ENCODE assay signal across 8 mouse cellular contexts in genomic region chr2:180272884-180273321, GRCm38 (mm10). TPM values are rescaled to one million over a fixed set of nuclear protein-coding genes. Genes with fewer than 3 reads are reported as not detected.
DNase-seq lines count a peak whose midpoint lies in the region; ATAC-seq and TF ChIP-seq lines count a peak whose summit lies in the region.

No protein-coding gene starts in this region.

- ATAC-seq in liver, embryonic 11.5 days (replicated peaks; ENCODE audit: low FRiP score) = peak; percentile 52

- peaks cover 37% of the 10 kb centered on the region for H3K4me1 ChIP-seq in liver, embryonic 11.5 days (replicated peaks; ENCODE audit: control insufficient read depth, insufficient read depth, low read length)

- peak overlapping the region; percentile 90 for H3K4me2 ChIP-seq in liver, embryonic 11.5 days

- peak overlapping the region; percentile 93 for H3K9ac ChIP-seq in liver, embryonic 11.5 days (ENCODE audit: low read depth, low read length)

- peak overlapping the region; percentile 87 for H3K27ac ChIP-seq in gastrocnemius, adult 2 months
- H3K27ac ChIP-seq in liver, embryonic 11.5 days (ENCODE audit: low read depth, low read length) = peak overlapping the region; percentile 54; the same call in 1 of the 2 replicates

- intact Hi-C loops in gastrocnemius, adult 2 months (cut with DNase I) = loop anchor here (10.0 kb wide), 2 partner anchors 162 to 312 kb away; partner anchors contain the start of genes Mrgbp and Ogfr
- intact Hi-C loops in heart, postnatal 25 days (cut with DNase I) = loop anchor here (10.0 kb wide), 1 partner anchor 312 kb away; the partner anchor contains the start of genes Mrgbp and Ogfr

- no peak for TF ChIP-seq CTCF in gastrocnemius, adult 2 months (IDR thresholded peaks at IDR 0.05)

- H3K27me3 ChIP-seq in liver, embryonic 11.5 days (replicated peaks; ENCODE audit: control insufficient read depth, insufficient read depth, low read length) = no peaks in the 10 kb centered on the region
- no peaks in the 10 kb centered on the region for H3K27me3 ChIP-seq in splenic B cell, adult 2 months (ENCODE audit: control insufficient read depth, insufficient read depth, low read length, poor library complexity, severe bottlenecking)

- DNase-seq in gastrocnemius, adult 2 months = no peak
- no peak for DNase-seq in gastrocnemius, postnatal 4 days (ENCODE audit: low spot score in 2 of 2)
- DNase-seq in thymus, postnatal 10 days (ENCODE audit: low spot score in 2 of 2) = peak; percentile 60 to 62
- DNase-seq in thymus, postnatal 25 days = no peak
- peak; percentile 42 for DNase-seq in heart, postnatal 25 days (ENCODE audit: low spot score)
- DNase-seq in liver, embryonic 11.5 days (ENCODE audit: low spot score) = peak; percentile 69
- DNase-seq in splenic B cell, adult 2 months (ENCODE audit: low read depth, low spot score) = peak; percentile 29
- DNase-seq in urinary bladder, postnatal 10 days (ENCODE audit: low spot score) = no peak

- peak overlapping the region; percentile 93 for H3K4me3 ChIP-seq in gastrocnemius, adult 2 months
- peak overlapping the region; percentile 86 for H3K4me3 ChIP-seq in liver, embryonic 11.5 days (ENCODE audit: low read depth, low read length)

- no peaks in the 10 kb centered on the region for H3K36me3 ChIP-seq in liver, embryonic 11.5 days (ENCODE audit: control insufficient read depth, insufficient read depth, low read length)
- no peaks in the 10 kb centered on the region for H3K36me3 ChIP-seq in splenic B cell, adult 2 months (ENCODE audit: control insufficient read depth, insufficient read depth, low read length, poor library complexity, severe bottlenecking)

- H3K9me3 ChIP-seq in liver, embryonic 11.5 days (ENCODE audit: control insufficient read depth, low read length) = no peaks in the 10 kb centered on the region

- 0% methylated on average over 30 of the region's 37 CpGs for WGBS in liver, embryonic 11.5 days

RNA-seq across cellular contexts. Expression of gene Cables2, which starts 0.4 kb away (rescaled TPM):
- 1 to 10 TPM; 9.3 to 9.8 TPM for total RNA-seq in gastrocnemius, adult 2 months (2021)
- 10 to 100 TPM; 13.4 to 14.6 TPM for total RNA-seq in gastrocnemius, postnatal 4 days (2021)
- 10 to 100 TPM; 13.0 to 13.8 TPM for total RNA-seq in heart, postnatal 25 days (2021)
- 9.4 and 9.6 TPM in 2 replicates for polyA plus RNA-seq in liver, embryonic 11.5 days (2014; fragmentation: Nextera tagmentation; extraction: Ambion mirVana)

RNA-seq across cellular contexts. Expression of gene Rps21, which starts 15.7 kb away (rescaled TPM):
- 100 to 1,000 TPM; 359 to 473 TPM for total RNA-seq in gastrocnemius, adult 2 months (2021)
- 100 to 1,000 TPM; 786 to 791 TPM for total RNA-seq in gastrocnemius, postnatal 4 days (2021)
- total RNA-seq in heart, postnatal 25 days (2021) = 100 to 1,000 TPM; 471 to 515 TPM
- 736 and 852 TPM in 2 replicates for polyA plus RNA-seq in liver, embryonic 11.5 days (2014; fragmentation: Nextera tagmentation; extraction: Ambion mirVana)

RNA-seq across cellular contexts. Expression of gene Rbbp8nl, which starts 16.8 kb away (rescaled TPM):
- not detected for total RNA-seq in gastrocnemius, adult 2 months (2021)
- not detected for total RNA-seq in gastrocnemius, postnatal 4 days (2021)
- total RNA-seq in heart, postnatal 25 days (2021) = not detected
- 0.10 and 0.16 TPM in 2 replicates for polyA plus RNA-seq in liver, embryonic 11.5 days (2014; fragmentation: Nextera tagmentation; extraction: Ambion mirVana)

RNA-seq across cellular contexts. Expression of gene Lama5, which starts 47.2 kb away (rescaled TPM):
- 10 to 100 TPM; 10.5 to 14.8 TPM for total RNA-seq in gastrocnemius, adult 2 months (2021)
- total RNA-seq in gastrocnemius, postnatal 4 days (2021) = 10 to 100 TPM; 32.3 to 42.7 TPM
- total RNA-seq in heart, postnatal 25 days (2021) = 10 to 100 TPM; 50.3 to 58.2 TPM
- polyA plus RNA-seq in liver, embryonic 11.5 days (2014; fragmentation: Nextera tagmentation; extraction: Ambion mirVana) = 10.7 and 15.5 TPM in 2 replicates

Comparison
In these comparisons a context has a peak if more than half of its experiments do, and no peak if none do; other contexts are left out.
1. DNase-seq: peak in thymus, postnatal 10 days (2 of 2), heart, postnatal 25 days (single experiment), liver, embryonic 11.5 days (single experiment) and splenic B cell, adult 2 months (single experiment); none in gastrocnemius, adult 2 months (single experiment), gastrocnemius, postnatal 4 days (0 of 2), thymus, postnatal 25 days (single experiment) and urinary bladder, postnatal 10 days (single experiment).